Mouse (Mus musculus) ovary, postnatal 10 days (tissue): ENCODE results near the gene Rbm25.

ENCODE experiments used
- DNase-seq: peaks from one replicate; pipeline ENCODE4 v3.0.0; 2022; ENCODE audit warnings: low spot score

Gene Rbm25

GRCm38 (mm10) chr12:83650346-83650745 lies 19.3 kb downstream of the Rbm25 start:
- no peak for DNase-seq

GRCm38 (mm10) chr12:83651414-83651813 lies 20.4 kb downstream of the Rbm25 start:
- no peak for DNase-seq

- DNase-seq, result no peak
These were observed 54.4 kb downstream of the Rbm25 start for GRCm38 (mm10) chr12:83685466-83685865.

- DNase-seq, result no peak
These were observed 55.7 kb downstream of the Rbm25 start for GRCm38 (mm10) chr12:83686575-83687350.

GRCm38 (mm10) chr12:83687934-83688315 lies 56.9 kb downstream of the Rbm25 start, which contains the start of gene Psen1:
Psen1 (plus strand) TSS chr12:83688152.
- DNase-seq, result peak; percentile 90

- DNase-seq, result no peak
These were observed 57.5 kb downstream of the Rbm25 start for GRCm38 (mm10) chr12:83688316-83689086.

- DNase-seq, result no peak
These were observed 58.0 kb downstream of the Rbm25 start for GRCm38 (mm10) chr12:83689087-83689432.

GRCm38 (mm10) chr12:83694011-83694410 lies 63.0 kb downstream of the Rbm25 start:
- no peak for DNase-seq

- no peak for DNase-seq
These were observed 63.6 kb downstream of the Rbm25 start for GRCm38 (mm10) chr12:83694669-83695068.

GRCm38 (mm10) chr12:83698637-83699036 lies 67.6 kb downstream of the Rbm25 start:
- DNase-seq, result no peak

- no peak for DNase-seq
These were observed 70.6 kb downstream of the Rbm25 start for GRCm38 (mm10) chr12:83701608-83702007.

- DNase-seq, result no peak
These were observed 71.8 kb downstream of the Rbm25 start for GRCm38 (mm10) chr12:83702796-83703195.

GRCm38 (mm10) chr12:83706951-83707350 lies 75.9 kb downstream of the Rbm25 start:
- no peak for DNase-seq

GRCm38 (mm10) chr12:83708160-83709092 lies 77.4 kb downstream of the Rbm25 start:
- no peak for DNase-seq

GRCm38 (mm10) chr12:83709934-83710333 lies 78.9 kb downstream of the Rbm25 start:
- DNase-seq, result no peak

- no peak for DNase-seq
These were observed 82.7 kb downstream of the Rbm25 start for GRCm38 (mm10) chr12:83713749-83714148.

- no peak for DNase-seq
These were observed 85.6 kb downstream of the Rbm25 start for GRCm38 (mm10) chr12:83716416-83717184.

GRCm38 (mm10) chr12:83719431-83719830 lies 88.4 kb downstream of the Rbm25 start:
- no peak for DNase-seq

GRCm38 (mm10) chr12:83721281-83721680 lies 90.2 kb downstream of the Rbm25 start:
- no peak for DNase-seq

- DNase-seq, result no peak
These were observed 92.0 kb downstream of the Rbm25 start for GRCm38 (mm10) chr12:83723037-83723436.

GRCm38 (mm10) chr12:83726510-83727308 lies 95.7 kb downstream of the Rbm25 start:
- no peak for DNase-seq
